Mouse (Mus musculus) lung, adult 10 weeks (tissue): ENCODE results near the gene Rab38. TPM values are rescaled to one million over a fixed set of nuclear protein-coding genes. Genes with fewer than 3 reads are reported as not detected.

Experiments
- polyA plus RNA-seq: library from polyadenylated mRNA; stranded (reverse); fragments of 350-450 nt; fragmentation: Illumina TruSeq; extraction: RNeasy Lipid Tissue Mini Kit (QIAGEN cat#74804); gene quantifications from one replicate; pipeline ENCODE4 v1.2.3, GENCODE M21; 2014; ENCODE audit warnings: low read depth, low replicate concordance; ENCODE audit not compliant: insufficient read depth

The Rab38 gene
- 10.3 TPM for polyA plus RNA-seq

GRCm38 (mm10) chr7:88429786-88430691 is at the start of gene Rab38:
Gene Rab38 (plus strand): TSS chr7:88430273.

Other genes starting within 250 kb of the Rab38 start
- gene Ctsc, start 152.2 kb upstream of the Rab38 start, polyA plus RNA-seq = 140 TPM